Mouse (Mus musculus) forebrain, embryonic 14.5 days (tissue): ENCODE data around the gene Afap1l2. TPM values are rescaled to one million over a fixed set of nuclear protein-coding genes. Genes with fewer than 3 reads are reported as not detected.

Source experiments
- ATAC-seq: fragments of 200-750 bp; cut with Nextera tagmentation; 2 replicates; pipeline ENCODE4 v1.8.0; 2017; ENCODE audit warnings: mild to moderate bottlenecking, moderate library complexity
- DNase-seq: peaks from one replicate; pipeline ENCODE4 v3.0.0-alpha.2; 2015; ENCODE audit warnings: low spot score
- H3K27ac ChIP-seq: fragments of 300-500 bp; sonication (generic); 2 replicates; pipeline ENCODE4 v1.5.1; 2014; ENCODE audit warnings: low read depth, mild to moderate bottlenecking, control low read depth, low read length, moderate library complexity
- H3K27me3 ChIP-seq: fragments of 300-500 bp; sonication (generic); replicated peaks from 2 replicates; pipeline ENCODE4 v1.6.1; 2014; ENCODE audit warnings: low read length, control low read depth, mixed read lengths; ENCODE audit not compliant: control insufficient read depth, insufficient read depth
- H3K36me3 ChIP-seq: fragments of 300-500 bp; sonication (generic); 2 replicates; pipeline ENCODE4 v1.6.1; 2014; ENCODE audit warnings: low read length, control low read depth; ENCODE audit not compliant: control insufficient read depth, insufficient read depth
- H3K4me1 ChIP-seq: fragments of 300-500 bp; sonication (generic); 2 replicates; pipeline ENCODE4 v1.6.1; 2014; ENCODE audit warnings: antibody characterized with exemption, low read length, control low read depth; ENCODE audit not compliant: control insufficient read depth, insufficient read depth
- H3K4me2 ChIP-seq: fragments of 300-500 bp; sonication (generic); 2 replicates; pipeline ENCODE4 v1.6.1; 2014; ENCODE audit warnings: mild to moderate bottlenecking, control low read depth, low read length
- H3K4me3 ChIP-seq: fragments of 300-500 bp; sonication (generic); 2 replicates; pipeline ENCODE4 v1.5.1; 2014; ENCODE audit warnings: low read depth, low read length, control low read depth
- H3K9ac ChIP-seq: fragments of 300-500 bp; sonication (generic); 2 replicates; pipeline ENCODE4 v1.6.1; 2014; ENCODE audit warnings: mild to moderate bottlenecking, low read length, control low read depth, moderate library complexity
- H3K9me3 ChIP-seq: fragments of 300-500 bp; sonication (generic); replicated peaks from 2 replicates; pipeline ENCODE4 v1.6.1; 2016; ENCODE audit warnings: low read length, control low read depth, mixed read lengths; ENCODE audit not compliant: control insufficient read depth
- WGBS: fragments of 180-500 bp; shearing (Covaris S2); extraction: QIAGEN DNeasy Blood & Tissue Kit; methylation state at CpG from one replicate; pipeline ENCODE4 v1.1.7; 2014; 5-methylcytosine and 5-hydroxymethylcytosine counted together
- polyA plus RNA-seq: library from polyadenylated mRNA; unstranded; fragments of >200 nt; fragmentation: Nextera tagmentation; extraction: Ambion mirVana; gene quantifications from 2 replicates; pipeline ENCODE4 v1.2.1, GENCODE M21; 2014

Gene Afap1l2
- polyA plus RNA-seq, 1 experiment from 2014 or later, result 4.9 TPM

GRCm38 (mm10) chr19:56944826-56945225, 63.2 kb downstream of the Afap1l2 start:
- DNase-seq (no peak), ATAC-seq (no peak)
- 100% methylated on average over 3 of the region's 3 CpGs for WGBS
- Histone ChIP-seq H3K4me2 (no peak overlapping the region), H3K4me1 (no peaks in the 10 kb centered on the region), H3K36me3 (no peaks in the 10 kb centered on the region), H3K4me3 (no peak overlapping the region), H3K27ac (no peak overlapping the region), H3K9me3 (no peaks in the 10 kb centered on the region), H3K9ac (no peak overlapping the region), H3K27me3 (no peaks in the 10 kb centered on the region)

- H3K36me3 ChIP-seq, result no peaks in the 10 kb centered on the region
- H3K9me3 ChIP-seq, result no peaks in the 10 kb centered on the region
- 82% methylated on average over 9 of the region's 9 CpGs for WGBS
- DNase-seq (no peak), ATAC-seq (no peak)
- no peak overlapping the region for H3K4me3 ChIP-seq
- no peak overlapping the region for H3K27ac ChIP-seq
- no peak overlapping the region for H3K9ac ChIP-seq
- H3K4me2 ChIP-seq, result no peak overlapping the region
- no peaks in the 10 kb centered on the region for H3K4me1 ChIP-seq
- no peaks in the 10 kb centered on the region for H3K27me3 ChIP-seq
These were observed 63.8 kb downstream of the Afap1l2 start for GRCm38 (mm10) chr19:56944211-56944610.

- ATAC-seq (no peak), DNase-seq (no peak)
- Histone ChIP-seq H3K36me3 (no peaks in the 10 kb centered on the region), H3K4me3 (no peak overlapping the region), H3K9me3 (no peaks in the 10 kb centered on the region), H3K4me1 (no peaks in the 10 kb centered on the region), H3K27me3 (no peaks in the 10 kb centered on the region), H3K27ac (no peak overlapping the region), H3K9ac (no peak overlapping the region), H3K4me2 (no peak overlapping the region)
- 92% methylated on average over 7 of the region's 7 CpGs for WGBS
These were observed 65.8 kb downstream of the Afap1l2 start for GRCm38 (mm10) chr19:56942216-56942615.

- Histone ChIP-seq H3K27me3 (no peaks in the 10 kb centered on the region), H3K4me3 (no peak overlapping the region), H3K27ac (no peak overlapping the region), H3K36me3 (no peaks in the 10 kb centered on the region), H3K9ac (no peak overlapping the region), H3K4me2 (no peak overlapping the region), H3K9me3 (no peaks in the 10 kb centered on the region), H3K4me1 (no peaks in the 10 kb centered on the region)
- ATAC-seq, result no peak
- DNase-seq, result no peak
- WGBS, result 87% methylated on average over 11 of the region's 11 CpGs
These were observed 67.5 kb downstream of the Afap1l2 start for GRCm38 (mm10) chr19:56940507-56940906.

GRCm38 (mm10) chr19:56939826-56940225, 68.2 kb downstream of the Afap1l2 start:
- H3K4me1 ChIP-seq, result no peaks in the 10 kb centered on the region
- WGBS, result 88% methylated on average over 9 of the region's 9 CpGs
- DNase-seq, result no peak

GRCm38 (mm10) chr19:56937911-56938310, 70.1 kb downstream of the Afap1l2 start:
- Histone ChIP-seq H3K36me3 (no peaks in the 10 kb centered on the region), H3K4me1 (no peaks in the 10 kb centered on the region), H3K9me3 (no peaks in the 10 kb centered on the region), H3K4me3 (no peak overlapping the region), H3K27ac (no peak overlapping the region), H3K27me3 (no peaks in the 10 kb centered on the region), H3K4me2 (no peak overlapping the region), H3K9ac (no peak overlapping the region)
- no peak for ATAC-seq
- DNase-seq, result no peak
- 93% methylated on average over 5 of the region's 5 CpGs for WGBS

More at GRCm38 (mm10) chr19:56939826-56940225, 68.2 kb downstream of the Afap1l2 start:
- no peaks in the 10 kb centered on the region for H3K9me3 ChIP-seq
- no peak overlapping the region for H3K27ac ChIP-seq
- H3K4me2 ChIP-seq, result no peak overlapping the region
- ATAC-seq, result no peak
- H3K4me3 ChIP-seq, result no peak overlapping the region
- no peaks in the 10 kb centered on the region for H3K27me3 ChIP-seq
- H3K36me3 ChIP-seq, result no peaks in the 10 kb centered on the region
- H3K9ac ChIP-seq, result no peak overlapping the region

GRCm38 (mm10) chr19:56936253-56936652, 71.8 kb downstream of the Afap1l2 start:
- ATAC-seq (no peak), DNase-seq (no peak)
- no peak overlapping the region for H3K9ac ChIP-seq
- H3K27ac ChIP-seq, result no peak overlapping the region
- WGBS, result 98% methylated on average over 8 of the region's 8 CpGs
- no peaks in the 10 kb centered on the region for H3K9me3 ChIP-seq
- no peaks in the 10 kb centered on the region for H3K27me3 ChIP-seq
- no peaks in the 10 kb centered on the region for H3K4me1 ChIP-seq
- no peak overlapping the region for H3K4me2 ChIP-seq
- H3K36me3 ChIP-seq, result no peaks in the 10 kb centered on the region
- H3K4me3 ChIP-seq, result no peak overlapping the region

- Histone ChIP-seq H3K4me3 (no peak overlapping the region), H3K4me2 (no peak overlapping the region), H3K27me3 (no peaks in the 10 kb centered on the region), H3K27ac (no peak overlapping the region), H3K4me1 (no peaks in the 10 kb centered on the region), H3K9ac (no peak overlapping the region), H3K9me3 (no peaks in the 10 kb centered on the region), H3K36me3 (no peaks in the 10 kb centered on the region)
- no peak for DNase-seq
- no peak for ATAC-seq
- WGBS, result 86% methylated on average over 7 of the region's 7 CpGs
These were observed 72.3 kb downstream of the Afap1l2 start for GRCm38 (mm10) chr19:56935777-56936176.

GRCm38 (mm10) chr19:56935111-56935510, 72.9 kb downstream of the Afap1l2 start:
- Histone ChIP-seq H3K9ac (no peak overlapping the region), H3K27ac (no peak overlapping the region), H3K9me3 (no peaks in the 10 kb centered on the region), H3K36me3 (no peaks in the 10 kb centered on the region), H3K27me3 (no peaks in the 10 kb centered on the region), H3K4me2 (no peak overlapping the region), H3K4me1 (no peaks in the 10 kb centered on the region), H3K4me3 (no peak overlapping the region)
- 93% methylated on average over 6 of the region's 6 CpGs for WGBS
- DNase-seq (no peak), ATAC-seq (no peak)
